Mouse (Mus musculus) midbrain, postnatal 0 days (tissue): ENCODE measurements around the gene Ifna16. TPM values are rescaled to one million over a fixed set of nuclear protein-coding genes. Genes with fewer than 3 reads are reported as not detected.

Source experiments
- ATAC-seq: fragments of 200-750 bp; cut with Nextera tagmentation; 2 replicates; pipeline ENCODE4 v1.8.0; 2017; ENCODE audit warnings: moderate number of reproducible peaks, mild to moderate bottlenecking, moderate TSS enrichment, moderate library complexity; ENCODE audit not compliant: low FRiP score
- DNase-seq: peaks from one replicate; pipeline ENCODE4 v3.0.0-alpha.2; 2015; ENCODE audit warnings: low spot score
- H3K27ac ChIP-seq: fragments of 300-500 bp; sonication (generic); 2 replicates; pipeline ENCODE4 v1.5.1; 2014; ENCODE audit warnings: low read depth, mild to moderate bottlenecking, low read length, mixed read lengths
- H3K27me3 ChIP-seq: fragments of 300-500 bp; sonication (generic); 2 replicates; pipeline ENCODE4 v1.6.1; 2014; ENCODE audit warnings: low read length, control low read depth, mixed read lengths; ENCODE audit not compliant: insufficient read depth
- H3K36me3 ChIP-seq: fragments of 300-500 bp; sonication (generic); 2 replicates; pipeline ENCODE4 v1.6.1; 2014; ENCODE audit warnings: low read length, control low read depth, mixed read lengths; ENCODE audit not compliant: insufficient read depth
- H3K4me1 ChIP-seq: fragments of 300-500 bp; sonication (generic); 2 replicates; pipeline ENCODE4 v1.6.1; 2014; ENCODE audit warnings: mild to moderate bottlenecking, control low read depth, antibody characterized with exemption, low read length, mixed read lengths; ENCODE audit not compliant: insufficient read depth
- H3K4me2 ChIP-seq: fragments of 300-500 bp; sonication (generic); 2 replicates; pipeline ENCODE4 v1.6.1; 2014; ENCODE audit warnings: low read depth, mild to moderate bottlenecking, low read length, mixed read lengths; ENCODE audit not compliant: poor library complexity, severe bottlenecking
- H3K4me3 ChIP-seq: fragments of 300-500 bp; sonication (generic); 2 replicates; pipeline ENCODE4 v1.5.1; 2014; ENCODE audit warnings: low read depth, mild to moderate bottlenecking, low read length, moderate library complexity
- H3K9ac ChIP-seq: fragments of 300-500 bp; sonication (generic); replicated peaks from 2 replicates; pipeline ENCODE4 v1.6.1; 2014; ENCODE audit warnings: mild to moderate bottlenecking, low read length, moderate library complexity, mixed read lengths; ENCODE audit not compliant: poor library complexity, severe bottlenecking
- H3K9me3 ChIP-seq: fragments of 300-500 bp; sonication (generic); 2 replicates; pipeline ENCODE4 v1.6.1; 2016; ENCODE audit warnings: low read length, control low read depth
- CTCF ChIP-seq: IDR thresholded peaks from 2 replicates; pipeline ENCODE4 v1.5.1; 2016; ENCODE audit warnings: antibody characterized with exemption, mild to moderate bottlenecking
- WGBS: fragments of 180-500 bp; shearing (Covaris S2); extraction: QIAGEN DNeasy Blood & Tissue Kit; methylation state at CpG from one replicate; pipeline ENCODE4 v1.1.7; 2014; 5-methylcytosine and 5-hydroxymethylcytosine counted together
- polyA plus RNA-seq: library from polyadenylated mRNA; unstranded; fragments of >200 nt; fragmentation: Nextera tagmentation; extraction: Ambion mirVana; gene quantifications from 2 replicates; pipeline ENCODE4 v1.2.1, GENCODE M21; 2015
- total RNA-seq: library from RNA; depleted of rRNA; stranded (reverse); fragments of >200 nt; gene quantifications from 2 replicates; pipeline ENCODE4 v1.2.3, GENCODE M21; 2014

Ifna16 gene
- total and polyA plus RNA-seq, 2 experiments from 2014 or later = not detected

GRCm38 (mm10) chr4:88714281-88714680 lies 37.6 kb upstream of the Ifna16 start:
- Histone ChIP-seq H3K36me3 (peaks cover 11% of the 10 kb centered on the region), H3K9me3 (no peaks in the 10 kb centered on the region), H3K27ac (no peak overlapping the region), H3K27me3 (no peaks in the 10 kb centered on the region), H3K4me1 (peaks cover 6% of the 10 kb centered on the region; the same call in 1 of the 2 replicates), H3K4me3 (no peak overlapping the region), H3K9ac (no peak overlapping the region), H3K4me2 (no peak overlapping the region)
- no peak for ATAC-seq
- 78% methylated on average over 1 of the region's 1 CpGs for WGBS
- DNase-seq = no peak
- no peak for TF ChIP-seq CTCF

- Histone ChIP-seq H3K4me3 (no peak overlapping the region), H3K9me3 (no peaks in the 10 kb centered on the region), H3K9ac (no peak overlapping the region), H3K36me3 (no peaks in the 10 kb centered on the region; the same call in 1 of the 2 replicates), H3K27ac (no peak overlapping the region), H3K4me2 (no peak overlapping the region), H3K4me1 (no peaks in the 10 kb centered on the region), H3K27me3 (no peaks in the 10 kb centered on the region)
- no peak for DNase-seq
- TF ChIP-seq CTCF = no peak
- WGBS = 94% methylated on average over 1 of the region's 1 CpGs
- ATAC-seq = no peak
These were observed 30.6 kb upstream of the Ifna16 start for GRCm38 (mm10) chr4:88707128-88707826.

DNA sequence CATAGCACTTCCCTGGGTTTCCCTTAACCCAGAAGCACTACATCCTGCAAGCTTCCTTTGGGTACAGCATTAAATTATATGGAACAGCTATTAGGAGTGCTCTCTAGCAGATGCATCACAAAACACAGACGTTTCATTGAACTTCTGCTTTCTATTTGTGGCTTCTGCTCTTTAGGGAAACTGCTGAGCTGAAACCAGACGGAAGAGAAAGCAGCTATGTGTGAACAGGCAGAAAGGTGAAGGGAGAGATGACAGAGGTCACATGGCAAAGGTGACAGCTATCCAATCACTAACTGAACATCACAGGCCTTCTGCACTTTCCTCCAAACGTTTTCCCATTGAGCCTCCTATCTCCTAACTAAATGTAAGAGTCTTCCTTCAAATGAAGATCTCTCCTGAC lies 29.2 kb upstream of the Ifna16 start:
- H3K4me2 ChIP-seq = no peak overlapping the region
- DNase-seq (no peak), ATAC-seq (no peak)
- 37% methylated on average over 3 of the region's 3 CpGs for WGBS
- TF ChIP-seq CTCF = no peak
- H3K36me3 ChIP-seq = no peaks in the 10 kb centered on the region; the same call in 1 of the 2 replicates
- H3K27me3 ChIP-seq = no peaks in the 10 kb centered on the region
- no peak overlapping the region for H3K27ac ChIP-seq
- H3K4me1 ChIP-seq = no peaks in the 10 kb centered on the region
- H3K9me3 ChIP-seq = no peaks in the 10 kb centered on the region
- H3K4me3 ChIP-seq = no peak overlapping the region
- no peak overlapping the region for H3K9ac ChIP-seq

DNA sequence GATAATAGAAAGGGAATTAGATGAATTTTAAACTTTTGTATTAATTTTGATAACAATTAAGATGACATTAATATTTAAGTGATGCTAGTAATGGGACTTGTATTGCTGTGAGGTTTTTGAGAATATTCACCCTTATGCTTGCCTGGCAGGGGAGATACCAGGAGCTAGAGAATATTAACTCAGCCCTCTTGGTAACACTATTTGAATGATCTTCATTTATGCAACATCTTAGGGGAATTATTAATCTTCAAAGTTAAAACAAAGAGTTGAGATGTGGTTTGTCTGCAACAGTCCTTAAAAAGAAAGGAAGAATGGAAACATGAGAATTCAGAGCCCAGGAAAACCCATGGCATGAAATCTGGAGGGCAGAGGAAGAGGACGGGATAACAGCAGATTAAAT lies 22.6 kb upstream of the Ifna16 start:
- ATAC-seq (no peak), DNase-seq (no peak)

GRCm38 (mm10) chr4:88698781-88699180 lies 22.1 kb upstream of the Ifna16 start:
- no peak overlapping the region for H3K9ac ChIP-seq
- no peak for ATAC-seq

More for the DNA sequence above, 22.6 kb upstream of the Ifna16 start:
- no peak overlapping the region for H3K27ac ChIP-seq
- no peak overlapping the region for H3K4me3 ChIP-seq
- no peaks in the 10 kb centered on the region for H3K9me3 ChIP-seq
- H3K4me2 ChIP-seq = no peak overlapping the region
- no peaks in the 10 kb centered on the region for H3K4me1 ChIP-seq
- H3K36me3 ChIP-seq = no peaks in the 10 kb centered on the region
- 95% methylated on average over 1 of the region's 1 CpGs for WGBS
- H3K9ac ChIP-seq = no peak overlapping the region
- no peak for TF ChIP-seq CTCF
- H3K27me3 ChIP-seq = no peaks in the 10 kb centered on the region

GRCm38 (mm10) chr4:88697753-88698152 lies 21.0 kb upstream of the Ifna16 start:
- WGBS = 81% methylated on average over 4 of the region's 4 CpGs
- Histone ChIP-seq H3K9ac (no peak overlapping the region), H3K9me3 (no peaks in the 10 kb centered on the region), H3K27me3 (0 out of 2 replicates have a peak, but pooled peaks cover 3% of the 10 kb centered on the region), H3K4me3 (no peak overlapping the region), H3K4me1 (no peaks in the 10 kb centered on the region), H3K4me2 (no peak overlapping the region), H3K36me3 (no peaks in the 10 kb centered on the region), H3K27ac (no peak overlapping the region)
- ATAC-seq = no peak
- DNase-seq = no peak
- TF ChIP-seq CTCF = no peak

More at GRCm38 (mm10) chr4:88698781-88699180, 22.1 kb upstream of the Ifna16 start:
- Histone ChIP-seq H3K9me3 (no peaks in the 10 kb centered on the region), H3K4me3 (no peak overlapping the region), H3K36me3 (no peaks in the 10 kb centered on the region), H3K4me2 (no peak overlapping the region), H3K27me3 (0 out of 2 replicates have a peak, but pooled peaks cover 3% of the 10 kb centered on the region), H3K4me1 (no peaks in the 10 kb centered on the region), H3K27ac (no peak overlapping the region)
- 82% methylated on average over 5 of the region's 5 CpGs for WGBS
- TF ChIP-seq CTCF = no peak
- DNase-seq = no peak
